Mouse (Mus musculus) subcutaneous adipose tissue, adult 2 months (tissue): ENCODE results near the gene Kmt2e. TPM values are rescaled to one million over a fixed set of nuclear protein-coding genes. Genes with fewer than 3 reads are reported as not detected.

Source experiments
- polyA plus RNA-seq: library from polyadenylated mRNA; depleted of rRNA; stranded (reverse); fragments of >200 nt; gene quantifications from 2 replicates; pipeline ENCODE4 v1.2.3, GENCODE M21; 2012; ENCODE audit warnings: low replicate concordance; rRNA removed

The Kmt2e gene
- 18.1 and 25.0 TPM in 2 replicates for polyA plus RNA-seq

DNA sequence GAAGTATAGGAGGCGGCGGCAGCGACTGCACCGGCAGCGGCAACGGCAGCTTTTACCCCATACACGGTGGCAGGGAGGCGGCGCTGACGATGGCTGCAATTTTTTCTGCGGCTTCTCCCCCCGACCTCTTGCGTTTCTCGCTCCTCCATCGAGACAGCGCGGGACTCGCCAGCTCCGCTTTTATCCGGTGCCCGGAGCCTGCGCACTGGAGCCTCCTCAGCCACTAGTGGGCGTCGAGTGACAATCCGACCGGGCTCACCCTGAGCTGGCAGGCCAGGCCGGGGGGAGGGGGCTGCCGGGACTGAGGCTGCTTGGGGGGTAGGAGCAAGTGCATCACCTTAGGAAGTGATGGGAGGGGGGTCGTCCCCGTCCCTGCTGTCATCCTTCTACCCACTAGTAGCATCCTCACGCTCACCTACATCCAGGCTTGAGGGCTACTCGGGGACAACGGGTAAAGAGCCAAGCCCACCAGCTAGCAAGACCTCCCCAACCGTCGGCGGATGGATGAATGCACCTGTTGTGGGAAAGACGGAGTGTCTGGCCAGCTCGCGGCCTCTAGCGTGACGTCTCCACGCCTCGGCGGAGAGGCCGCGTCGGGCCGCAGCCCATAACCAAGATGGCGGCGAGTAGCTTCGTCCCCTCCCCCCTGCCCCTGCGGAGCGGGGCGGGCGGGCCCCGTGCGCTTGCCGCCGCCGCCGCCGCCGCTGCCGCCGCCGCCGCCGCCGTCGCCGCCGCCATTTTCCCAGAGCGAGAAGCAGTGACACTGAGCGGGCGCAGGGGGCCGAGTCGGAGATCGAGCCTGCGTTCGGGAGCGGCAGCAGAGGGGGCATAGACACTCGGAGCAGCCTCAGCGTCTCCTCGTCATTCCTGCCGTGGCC lies at the start of gene Kmt2e:
Gene Kmt2e (plus strand): TSS at position 722 of the 878 bp plus-strand sequence.

